Mouse (Mus musculus): ENCODE data around the gene Itga1. TPM values are rescaled to one million over a fixed set of nuclear protein-coding genes. Genes with fewer than 3 reads are reported as not detected.
A peak's percentile ranks its signal among the peaks of the same experiment; 100 is the strongest.

Itga1 gene
- polyA plus RNA-seq, 1 experiment from 2014 or later, result 8.0 TPM

DNA sequence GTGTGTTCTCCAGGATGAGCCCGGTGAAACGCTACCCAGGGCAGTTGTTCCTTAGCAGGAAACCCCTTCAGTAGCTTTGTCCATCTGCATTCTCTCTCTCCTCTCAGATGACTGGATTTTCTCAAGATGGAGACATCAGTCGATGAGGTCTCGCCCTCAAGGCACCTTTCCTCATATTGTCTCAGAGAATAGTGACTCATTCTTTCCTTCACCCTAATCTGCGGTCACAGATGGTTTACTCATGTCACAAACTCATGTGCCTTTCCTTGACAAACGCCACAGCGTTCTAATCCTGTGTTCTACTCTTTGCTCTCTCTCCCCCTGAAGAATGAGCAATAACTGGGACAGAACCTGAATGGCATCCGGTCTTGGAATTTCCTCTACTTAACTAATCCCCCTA lies 5.7 kb upstream of the Itga1 start:
- Histone ChIP-seq H3K4me1 (replicated peaks; ENCODE audit: control insufficient read depth, insufficient read depth, low read length) (no peaks in the 10 kb centered on the region), H3K27me3 (ENCODE audit: control insufficient read depth, insufficient read depth, low read length) (no peaks in the 10 kb centered on the region), H3K36me3 (ENCODE audit: control insufficient read depth, insufficient read depth, low read length) (no peaks in the 10 kb centered on the region), H3K4me2 (replicated peaks; ENCODE audit: low read depth, low read length) (no peak overlapping the region), H3K4me3 (ENCODE audit: low read depth, low read length) (no peak overlapping the region), H3K9ac (ENCODE audit: low read depth, low read length) (no peak overlapping the region), H3K9me3 (ENCODE audit: control insufficient read depth, low read length) (no peaks in the 10 kb centered on the region), H3K27ac (ENCODE audit: low read depth, low read length) (no peak overlapping the region)
- ATAC-seq (ENCODE audit: low FRiP score), result no peak
- DNase-seq (ENCODE audit: low spot score), result no peak
- 91% methylated on average over 8 of the region's 8 CpGs for WGBS

- DNase-seq (ENCODE audit: low spot score) (no peak), ATAC-seq (ENCODE audit: low FRiP score) (no peak)
- Histone ChIP-seq H3K27ac (ENCODE audit: low read depth, low read length) (no peak overlapping the region), H3K36me3 (ENCODE audit: control insufficient read depth, insufficient read depth, low read length) (no peaks in the 10 kb centered on the region), H3K9ac (ENCODE audit: low read depth, low read length) (no peak overlapping the region), H3K27me3 (ENCODE audit: control insufficient read depth, insufficient read depth, low read length) (peaks cover 6% of the 10 kb centered on the region; the same call in 1 of the 2 replicates), H3K9me3 (ENCODE audit: control insufficient read depth, low read length) (no peaks in the 10 kb centered on the region), H3K4me1 (replicated peaks; ENCODE audit: control insufficient read depth, insufficient read depth, low read length) (no peaks in the 10 kb centered on the region; the same call in 1 of the 2 replicates), H3K4me2 (replicated peaks; ENCODE audit: low read depth, low read length) (no peak overlapping the region), H3K4me3 (ENCODE audit: low read depth, low read length) (no peak overlapping the region)
- 91% methylated on average over 10 of the region's 10 CpGs for WGBS
Observed at GRCm38 (mm10) chr13:115106183-115106582, 4.4 kb upstream of the Itga1 start.

- H3K27ac ChIP-seq (ENCODE audit: low read depth, low read length), result no peak overlapping the region
- 87% methylated on average over 2 of the region's 2 CpGs for WGBS
- H3K4me3 ChIP-seq (ENCODE audit: low read depth, low read length), result no peak overlapping the region
- ATAC-seq (ENCODE audit: low FRiP score) (no peak), DNase-seq (ENCODE audit: low spot score) (no peak)
- H3K9ac ChIP-seq (ENCODE audit: low read depth, low read length), result no peak overlapping the region
- H3K9me3 ChIP-seq (ENCODE audit: control insufficient read depth, low read length), result no peaks in the 10 kb centered on the region
- peaks cover 16% of the 10 kb centered on the region for H3K27me3 ChIP-seq (ENCODE audit: control insufficient read depth, insufficient read depth, low read length)
- no peak overlapping the region for H3K4me2 ChIP-seq (replicated peaks; ENCODE audit: low read depth, low read length)
- no peaks in the 10 kb centered on the region; the same call in 1 of the 2 replicates for H3K4me1 ChIP-seq (replicated peaks; ENCODE audit: control insufficient read depth, insufficient read depth, low read length)
- H3K36me3 ChIP-seq (ENCODE audit: control insufficient read depth, insufficient read depth, low read length), result no peaks in the 10 kb centered on the region
Observed at GRCm38 (mm10) chr13:115102754-115103153, 990 bp upstream of the Itga1 start.

GRCm38 (mm10) chr13:115100381-115101177 lies 1.2 kb downstream of the Itga1 start:
- H3K36me3 ChIP-seq (ENCODE audit: control insufficient read depth, insufficient read depth, low read length), result no peaks in the 10 kb centered on the region
- 38% methylated on average over 11 of the region's 11 CpGs for WGBS
- peak overlapping the region; percentile 48 for H3K4me3 ChIP-seq (ENCODE audit: low read depth, low read length)

GRCm38 (mm10) chr13:115099381-115099780 lies 2.4 kb downstream of the Itga1 start:
- ATAC-seq (ENCODE audit: low FRiP score), result no peak
- Histone ChIP-seq H3K27me3 (ENCODE audit: control insufficient read depth, insufficient read depth, low read length) (peaks cover 16% of the 10 kb centered on the region), H3K4me3 (ENCODE audit: low read depth, low read length) (no peak overlapping the region), H3K36me3 (ENCODE audit: control insufficient read depth, insufficient read depth, low read length) (no peaks in the 10 kb centered on the region), H3K4me1 (replicated peaks; ENCODE audit: control insufficient read depth, insufficient read depth, low read length) (no peaks in the 10 kb centered on the region; the same call in 1 of the 2 replicates), H3K4me2 (replicated peaks; ENCODE audit: low read depth, low read length) (no peak overlapping the region), H3K9me3 (ENCODE audit: control insufficient read depth, low read length) (no peaks in the 10 kb centered on the region), H3K27ac (ENCODE audit: low read depth, low read length) (no peak overlapping the region), H3K9ac (ENCODE audit: low read depth, low read length) (no peak overlapping the region)
- 88% methylated on average over 9 of the region's 9 CpGs for WGBS
- DNase-seq (ENCODE audit: low spot score), result no peak

More at GRCm38 (mm10) chr13:115100381-115101177, 1.2 kb downstream of the Itga1 start:
- Histone ChIP-seq H3K9me3 (ENCODE audit: control insufficient read depth, low read length) (no peaks in the 10 kb centered on the region), H3K4me1 (replicated peaks; ENCODE audit: control insufficient read depth, insufficient read depth, low read length) (no peaks in the 10 kb centered on the region; the same call in 1 of the 2 replicates), H3K27me3 (ENCODE audit: control insufficient read depth, insufficient read depth, low read length) (peaks cover 16% of the 10 kb centered on the region), H3K27ac (ENCODE audit: low read depth, low read length) (no peak overlapping the region), H3K9ac (ENCODE audit: low read depth, low read length) (no peak overlapping the region), H3K4me2 (replicated peaks; ENCODE audit: low read depth, low read length) (peak overlapping the region; percentile 85; the same call in 1 of the 2 replicates)
- DNase-seq (ENCODE audit: low spot score), result peak; percentile 10
- ATAC-seq (ENCODE audit: low FRiP score), result no peak

DNA sequence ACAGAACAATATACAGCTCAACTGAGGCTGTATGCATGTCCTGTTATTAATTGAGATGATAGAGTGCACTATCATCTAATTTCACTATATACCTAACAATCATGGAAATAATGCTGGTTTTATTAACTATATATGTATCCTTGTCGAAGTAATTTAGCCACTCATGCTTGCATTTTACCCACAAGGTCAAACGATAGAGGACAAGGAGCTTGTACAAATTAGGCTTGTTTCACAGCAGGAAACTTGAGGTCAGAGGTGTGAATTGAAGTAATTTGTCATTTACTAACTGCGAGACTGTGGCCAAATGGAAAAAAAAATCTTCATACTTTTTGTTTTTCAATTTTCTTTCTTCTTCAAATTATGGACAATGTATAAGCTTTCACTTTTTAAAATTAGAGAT lies 3.5 kb downstream of the Itga1 start:
- no peak for DNase-seq (ENCODE audit: low spot score)
- H3K9me3 ChIP-seq (ENCODE audit: control insufficient read depth, low read length), result no peaks in the 10 kb centered on the region
- no peak for ATAC-seq (ENCODE audit: low FRiP score)
- H3K4me2 ChIP-seq (replicated peaks; ENCODE audit: low read depth, low read length), result no peak overlapping the region
- WGBS, result 74% methylated on average over 3 of the region's 3 CpGs
- peaks cover 16% of the 10 kb centered on the region for H3K27me3 ChIP-seq (ENCODE audit: control insufficient read depth, insufficient read depth, low read length)
- no peaks in the 10 kb centered on the region; the same call in 1 of the 2 replicates for H3K4me1 ChIP-seq (replicated peaks; ENCODE audit: control insufficient read depth, insufficient read depth, low read length)
- H3K36me3 ChIP-seq (ENCODE audit: control insufficient read depth, insufficient read depth, low read length), result no peaks in the 10 kb centered on the region
- H3K27ac ChIP-seq (ENCODE audit: low read depth, low read length), result no peak overlapping the region
- no peak overlapping the region for H3K4me3 ChIP-seq (ENCODE audit: low read depth, low read length)
- no peak overlapping the region for H3K9ac ChIP-seq (ENCODE audit: low read depth, low read length)

DNA sequence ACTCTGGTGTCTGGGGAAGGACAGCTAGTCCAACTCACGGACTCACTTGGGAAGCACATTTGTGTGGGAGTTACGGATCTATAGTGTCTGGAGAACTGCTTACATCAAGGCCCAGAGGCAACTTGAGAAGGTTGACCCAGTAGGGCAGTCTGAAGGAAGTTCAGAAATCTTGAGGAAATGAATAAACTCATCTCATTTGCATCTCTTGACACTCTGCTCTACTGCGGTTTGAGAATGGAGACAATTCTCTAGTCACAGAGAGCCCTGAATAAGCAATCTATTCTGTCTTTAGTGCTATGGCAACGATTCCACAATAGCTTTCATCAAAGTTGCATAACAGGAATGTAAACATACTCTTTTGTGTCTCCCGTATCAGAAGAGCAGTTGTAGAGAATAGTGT lies 4.8 kb downstream of the Itga1 start:
- no peaks in the 10 kb centered on the region for H3K9me3 ChIP-seq (ENCODE audit: control insufficient read depth, low read length)
- DNase-seq (ENCODE audit: low spot score) (no peak), ATAC-seq (ENCODE audit: low FRiP score) (no peak)
- no peak overlapping the region for H3K27ac ChIP-seq (ENCODE audit: low read depth, low read length)
- H3K36me3 ChIP-seq (ENCODE audit: control insufficient read depth, insufficient read depth, low read length), result no peaks in the 10 kb centered on the region
- no peak overlapping the region for H3K9ac ChIP-seq (ENCODE audit: low read depth, low read length)
- WGBS, result 61% methylated on average over 5 of the region's 5 CpGs
- H3K4me2 ChIP-seq (replicated peaks; ENCODE audit: low read depth, low read length), result no peak overlapping the region
- H3K4me3 ChIP-seq (ENCODE audit: low read depth, low read length), result no peak overlapping the region
- peaks cover 15% of the 10 kb centered on the region for H3K27me3 ChIP-seq (ENCODE audit: control insufficient read depth, insufficient read depth, low read length)
- H3K4me1 ChIP-seq (replicated peaks; ENCODE audit: control insufficient read depth, insufficient read depth, low read length), result no peaks in the 10 kb centered on the region; the same call in 1 of the 2 replicates

GRCm38 (mm10) chr13:115096216-115096615 lies 5.5 kb downstream of the Itga1 start:
- Histone ChIP-seq H3K27ac (ENCODE audit: low read depth, low read length) (no peak overlapping the region), H3K4me1 (replicated peaks; ENCODE audit: control insufficient read depth, insufficient read depth, low read length) (no peaks in the 10 kb centered on the region), H3K36me3 (ENCODE audit: control insufficient read depth, insufficient read depth, low read length) (no peaks in the 10 kb centered on the region), H3K27me3 (ENCODE audit: control insufficient read depth, insufficient read depth, low read length) (peaks cover 11% of the 10 kb centered on the region), H3K4me2 (replicated peaks; ENCODE audit: low read depth, low read length) (no peak overlapping the region), H3K9me3 (ENCODE audit: control insufficient read depth, low read length) (no peaks in the 10 kb centered on the region), H3K9ac (ENCODE audit: low read depth, low read length) (no peak overlapping the region), H3K4me3 (ENCODE audit: low read depth, low read length) (no peak overlapping the region)
- DNase-seq (ENCODE audit: low spot score) (no peak), ATAC-seq (ENCODE audit: low FRiP score) (no peak)
- WGBS, result 63% methylated on average over 2 of the region's 2 CpGs

DNA sequence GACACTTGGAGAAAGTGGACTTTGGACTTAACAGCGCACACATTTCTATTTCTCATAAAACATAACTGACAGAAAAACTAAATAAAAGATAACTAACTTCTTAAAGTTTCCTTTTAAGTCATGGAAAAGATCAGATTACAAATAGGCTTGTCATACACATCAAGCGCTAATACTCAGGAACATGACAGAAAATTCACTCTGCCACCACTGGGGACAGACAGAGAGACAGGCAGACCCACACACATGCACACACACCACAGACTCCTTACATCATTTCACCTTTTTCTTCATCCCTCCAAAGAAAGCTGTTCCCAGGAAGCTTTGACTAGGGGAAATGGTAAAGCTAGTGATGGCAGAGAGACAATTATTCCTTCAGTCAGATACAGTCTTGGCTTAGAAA lies 6.4 kb downstream of the Itga1 start:
- no peak overlapping the region for H3K4me2 ChIP-seq (replicated peaks; ENCODE audit: low read depth, low read length)
- H3K9ac ChIP-seq (ENCODE audit: low read depth, low read length), result no peak overlapping the region
- H3K4me3 ChIP-seq (ENCODE audit: low read depth, low read length), result no peak overlapping the region
- H3K36me3 ChIP-seq (ENCODE audit: control insufficient read depth, insufficient read depth, low read length), result no peaks in the 10 kb centered on the region
- no peaks in the 10 kb centered on the region for H3K9me3 ChIP-seq (ENCODE audit: control insufficient read depth, low read length)
- ATAC-seq (ENCODE audit: low FRiP score) (no peak), DNase-seq (ENCODE audit: low spot score) (no peak)
- no peaks in the 10 kb centered on the region for H3K4me1 ChIP-seq (replicated peaks; ENCODE audit: control insufficient read depth, insufficient read depth, low read length)
- no peak overlapping the region for H3K27ac ChIP-seq (ENCODE audit: low read depth, low read length)
- 90% methylated on average over 2 of the region's 2 CpGs for WGBS
- peaks cover 2% of the 10 kb centered on the region; the same call in 1 of the 2 replicates for H3K27me3 ChIP-seq (ENCODE audit: control insufficient read depth, insufficient read depth, low read length)
